Mouse (Mus musculus): ENCODE data around the gene Cd27. TPM values are rescaled to one million over a fixed set of nuclear protein-coding genes. Genes with fewer than 3 reads are reported as not detected.

Cd27 gene
- total RNA-seq, 2 experiments from 2014 or later: 0.16 TPM; not detected in 1

- intact Hi-C loops (cut with DNase I; ENCODE audit: low total_unique reads): no loop called here
- no peak for DNase-seq
Measured at GRCm38 (mm10) chr6:125253863-125254715, 17.3 kb upstream of the Cd27 start.

- intact Hi-C loops (cut with DNase I; ENCODE audit: low total_unique reads): no loop called here
- no peak for DNase-seq
Measured at GRCm38 (mm10) chr6:125252711-125253110, 15.9 kb upstream of the Cd27 start.

GRCm38 (mm10) chr6:125252285-125252684 lies 15.5 kb upstream of the Cd27 start:
- DNase-seq: no peak
- intact Hi-C loops (cut with DNase I; ENCODE audit: low total_unique reads): no loop called here

- no peak for DNase-seq
- intact Hi-C loops (cut with DNase I; ENCODE audit: low total_unique reads): no loop called here
Measured at GRCm38 (mm10) chr6:125244551-125244950, 7.7 kb upstream of the Cd27 start.

- intact Hi-C loops (cut with DNase I; ENCODE audit: low total_unique reads): no loop called here
Measured at GRCm38 (mm10) chr6:125241566-125241965, 4.8 kb upstream of the Cd27 start.

GRCm38 (mm10) chr6:125240617-125241016 lies 3.8 kb upstream of the Cd27 start:
- intact Hi-C loops (cut with DNase I; ENCODE audit: low total_unique reads): no loop called here
- no peak for DNase-seq

More at GRCm38 (mm10) chr6:125241566-125241965, 4.8 kb upstream of the Cd27 start:
- no peak for DNase-seq

GRCm38 (mm10) chr6:125239547-125239946 lies 2.7 kb upstream of the Cd27 start:
- DNase-seq: no peak
- intact Hi-C loops (cut with DNase I; ENCODE audit: low total_unique reads): no loop called here

- DNase-seq: no peak
- intact Hi-C loops (cut with DNase I; ENCODE audit: low total_unique reads): no loop called here
Measured at GRCm38 (mm10) chr6:125238396-125238795, 1.6 kb upstream of the Cd27 start.

GRCm38 (mm10) chr6:125237421-125237820 lies 611 bp upstream of the Cd27 start:
- intact Hi-C loops (cut with DNase I; ENCODE audit: low total_unique reads): no loop called here
- DNase-seq: no peak

GRCm38 (mm10) chr6:125236341-125236740 lies 469 bp downstream of the Cd27 start:
- intact Hi-C loops (cut with DNase I; ENCODE audit: low total_unique reads): no loop called here
- no peak for DNase-seq

- intact Hi-C loops (cut with DNase I; ENCODE audit: low total_unique reads): no loop called here
- no peak for DNase-seq
Measured at GRCm38 (mm10) chr6:125234520-125234828, 2.3 kb downstream of the Cd27 start.

GRCm38 (mm10) chr6:125233816-125234519 lies 2.8 kb downstream of the Cd27 start:
- intact Hi-C loops (cut with DNase I; ENCODE audit: low total_unique reads): no loop called here
- no peak for DNase-seq

GRCm38 (mm10) chr6:125232516-125232915 lies 4.3 kb downstream of the Cd27 start:
- intact Hi-C loops (cut with DNase I; ENCODE audit: low total_unique reads): no loop called here
- DNase-seq: no peak

- no peak for DNase-seq
- intact Hi-C loops (cut with DNase I; ENCODE audit: low total_unique reads): no loop called here
Measured at GRCm38 (mm10) chr6:125232045-125232437, 4.8 kb downstream of the Cd27 start.

- peak; percentile 57 for DNase-seq
- intact Hi-C loops (cut with DNase I; ENCODE audit: low total_unique reads): no loop called here
Measured at GRCm38 (mm10) chr6:125231117-125232044, 5.4 kb downstream of the Cd27 start, which contains the start of gene Tapbpl. Tapbpl (minus strand) TSS chr6:125231860.

GRCm38 (mm10) chr6:125230571-125230970 lies 6.2 kb downstream of the Cd27 start:
- intact Hi-C loops (cut with DNase I; ENCODE audit: low total_unique reads): no loop called here
- no peak for DNase-seq

GRCm38 (mm10) chr6:125225518-125226115 lies 11.2 kb downstream of the Cd27 start:
- no peak for DNase-seq
- intact Hi-C loops (cut with DNase I; ENCODE audit: low total_unique reads): no loop called here

- no peak for DNase-seq
- intact Hi-C loops (cut with DNase I; ENCODE audit: low total_unique reads): loop anchor here (5.0 kb wide), 1 partner anchor 45 kb away; no protein-coding TSS in a partner anchor
Measured at GRCm38 (mm10) chr6:125222577-125222976, 14.2 kb downstream of the Cd27 start.

GRCm38 (mm10) chr6:125222146-125222545 lies 14.7 kb downstream of the Cd27 start:
- no peak for DNase-seq
- intact Hi-C loops (cut with DNase I; ENCODE audit: low total_unique reads): loop anchor here (5.0 kb wide), 1 partner anchor 45 kb away; no protein-coding TSS in a partner anchor

Measured in gastrocnemius, postnatal 14 days (tissue).